Mouse (Mus musculus) heart, postnatal 0 days (tissue): ENCODE measurements around the gene Sdk2. TPM values are rescaled to one million over a fixed set of nuclear protein-coding genes. Genes with fewer than 3 reads are reported as not detected.

Experiments
- ATAC-seq: fragments of 200-750 bp; cut with Nextera tagmentation; 2 replicates; pipeline ENCODE4 v1.8.0; 2017; ENCODE audit warnings: low read depth, moderate number of reproducible peaks, moderate library complexity; ENCODE audit not compliant: insufficient read depth
- DNase-seq: peaks from one replicate; pipeline ENCODE4 v3.0.0-alpha.2; 2016; ENCODE audit warnings: low spot score
- H3K27ac ChIP-seq: fragments of 300-500 bp; sonication (generic); 2 replicates; pipeline ENCODE4 v1.5.1; 2014; ENCODE audit warnings: low read depth, mild to moderate bottlenecking
- H3K27me3 ChIP-seq: fragments of 300-500 bp; sonication (generic); 2 replicates; pipeline ENCODE4 v1.6.1; 2014; ENCODE audit warnings: low read length, mixed read lengths; ENCODE audit not compliant: control insufficient read depth, insufficient read depth
- H3K36me3 ChIP-seq: fragments of 300-500 bp; sonication (generic); replicated peaks from 2 replicates; pipeline ENCODE4 v1.6.1; 2014; ENCODE audit warnings: low read length, mixed read lengths; ENCODE audit not compliant: control insufficient read depth, insufficient read depth
- H3K4me1 ChIP-seq: fragments of 300-500 bp; sonication (generic); 2 replicates; pipeline ENCODE4 v1.6.1; 2014; ENCODE audit warnings: antibody characterized with exemption; ENCODE audit not compliant: control insufficient read depth, insufficient read depth
- H3K4me2 ChIP-seq: fragments of 300-500 bp; sonication (generic); 2 replicates; pipeline ENCODE4 v1.6.1; 2014; ENCODE audit warnings: low read depth, mild to moderate bottlenecking, low read length, moderate library complexity
- H3K4me3 ChIP-seq: fragments of 300-500 bp; sonication (generic); 2 replicates; pipeline ENCODE4 v1.5.1; 2014; ENCODE audit warnings: low read depth, low read length
- H3K9ac ChIP-seq: fragments of 300-500 bp; sonication (generic); replicated peaks from 2 replicates; pipeline ENCODE4 v1.6.1; 2014; ENCODE audit warnings: low read depth, low read length, mixed read lengths
- H3K9me3 ChIP-seq: fragments of 300-500 bp; sonication (generic); replicated peaks from 2 replicates; pipeline ENCODE4 v1.6.1; 2016; ENCODE audit warnings: low read length; ENCODE audit not compliant: control insufficient read depth
- CTCF ChIP-seq: IDR thresholded peaks from 2 replicates; pipeline ENCODE4 v1.5.1; 2016; ENCODE audit warnings: antibody characterized with exemption, control low read depth, low read depth
- EP300 ChIP-seq: IDR thresholded peaks from 2 replicates; pipeline ENCODE4 v1.6.1; 2016; ENCODE audit warnings: antibody characterized with exemption, low read depth
- WGBS: fragments of 180-500 bp; shearing (Covaris S2); extraction: QIAGEN DNeasy Blood & Tissue Kit; methylation state at CpG from one replicate; pipeline ENCODE4 v1.1.7; 2014; 5-methylcytosine and 5-hydroxymethylcytosine counted together
- polyA plus RNA-seq: library from polyadenylated mRNA; unstranded; fragments of >200 nt; fragmentation: Nextera tagmentation; extraction: Ambion mirVana; gene quantifications from 2 replicates; pipeline ENCODE4 v1.2.1, GENCODE M21; 2015
- total RNA-seq: library from RNA; depleted of rRNA; stranded (reverse); fragments of >200 nt; gene quantifications from 2 replicates; pipeline ENCODE4 v1.2.3, GENCODE M21; 2014; ENCODE audit warnings: low replicate concordance

Sdk2 gene
- total and polyA plus RNA-seq, 2 experiments from 2014 or later: 0.27 to 1.9 TPM

- Histone ChIP-seq H3K9ac (no peak overlapping the region), H3K36me3 (no peaks in the 10 kb centered on the region), H3K27ac (no peak overlapping the region), H3K4me1 (no peaks in the 10 kb centered on the region), H3K4me2 (no peak overlapping the region), H3K4me3 (no peak overlapping the region), H3K27me3 (no peaks in the 10 kb centered on the region), H3K9me3 (no peaks in the 10 kb centered on the region)
- ATAC-seq (no peak), DNase-seq (no peak)
- WGBS: 62% methylated on average over 9 of the region's 9 CpGs
- TF ChIP-seq CTCF (no peak), EP300 (no peak)
Measured at GRCm38 (mm10) chr11:113942101-113942735, 124.6 kb downstream of the Sdk2 start.

- Histone ChIP-seq H3K4me2 (no peak overlapping the region), H3K36me3 (no peaks in the 10 kb centered on the region), H3K9ac (no peak overlapping the region), H3K9me3 (no peaks in the 10 kb centered on the region), H3K4me3 (no peak overlapping the region), H3K4me1 (no peaks in the 10 kb centered on the region), H3K27me3 (no peaks in the 10 kb centered on the region), H3K27ac (no peak overlapping the region)
- 80% methylated on average over 9 of the region's 9 CpGs for WGBS
- DNase-seq (no peak), ATAC-seq (no peak)
- TF ChIP-seq CTCF: no peak
- TF ChIP-seq EP300: no peak
Measured at GRCm38 (mm10) chr11:113933678-113934077, 133.2 kb downstream of the Sdk2 start.

GRCm38 (mm10) chr11:113932909-113933308 lies 133.9 kb downstream of the Sdk2 start:
- no peaks in the 10 kb centered on the region for H3K4me1 ChIP-seq
- WGBS: 76% methylated on average over 7 of the region's 7 CpGs
- TF ChIP-seq EP300: no peak

DNA sequence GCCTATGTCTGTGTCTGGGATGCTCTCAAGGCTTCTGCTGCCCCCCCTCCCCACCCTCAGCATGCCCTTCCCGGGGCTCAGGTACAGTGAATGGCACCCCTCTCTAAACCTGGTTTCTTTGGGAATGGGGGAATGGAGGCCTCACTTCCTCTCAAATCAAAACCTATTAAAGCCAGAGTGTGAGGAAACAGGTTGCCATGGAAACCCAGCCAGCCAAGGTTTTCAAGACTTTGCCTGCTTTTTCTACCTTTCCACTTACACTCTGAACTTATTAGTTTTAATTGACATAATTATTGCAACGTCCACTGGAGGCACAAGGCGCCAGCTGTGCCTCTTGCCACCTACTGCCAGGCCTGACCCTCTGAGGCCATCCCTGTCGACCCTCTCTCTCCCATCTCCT lies 135.1 kb downstream of the Sdk2 start:
- Histone ChIP-seq H3K36me3 (no peaks in the 10 kb centered on the region), H3K4me1 (no peaks in the 10 kb centered on the region), H3K27me3 (0 out of 2 replicates have a peak, but pooled peaks cover 4% of the 10 kb centered on the region), H3K9ac (no peak overlapping the region), H3K9me3 (no peaks in the 10 kb centered on the region), H3K27ac (no peak overlapping the region), H3K4me2 (no peak overlapping the region), H3K4me3 (no peak overlapping the region)
- DNase-seq (no peak), ATAC-seq (no peak)
- WGBS: 70% methylated on average over 4 of the region's 4 CpGs
- TF ChIP-seq EP300 (no peak), CTCF (no peak)

More at GRCm38 (mm10) chr11:113932909-113933308, 133.9 kb downstream of the Sdk2 start:
- H3K27ac ChIP-seq: no peak overlapping the region
- no peak overlapping the region for H3K4me3 ChIP-seq
- no peak overlapping the region for H3K4me2 ChIP-seq
- no peak for DNase-seq
- no peaks in the 10 kb centered on the region for H3K9me3 ChIP-seq
- 0 out of 2 replicates have a peak, but pooled peaks cover 2% of the 10 kb centered on the region for H3K27me3 ChIP-seq
- no peaks in the 10 kb centered on the region for H3K36me3 ChIP-seq
- ATAC-seq: no peak
- no peak overlapping the region for H3K9ac ChIP-seq

DNA sequence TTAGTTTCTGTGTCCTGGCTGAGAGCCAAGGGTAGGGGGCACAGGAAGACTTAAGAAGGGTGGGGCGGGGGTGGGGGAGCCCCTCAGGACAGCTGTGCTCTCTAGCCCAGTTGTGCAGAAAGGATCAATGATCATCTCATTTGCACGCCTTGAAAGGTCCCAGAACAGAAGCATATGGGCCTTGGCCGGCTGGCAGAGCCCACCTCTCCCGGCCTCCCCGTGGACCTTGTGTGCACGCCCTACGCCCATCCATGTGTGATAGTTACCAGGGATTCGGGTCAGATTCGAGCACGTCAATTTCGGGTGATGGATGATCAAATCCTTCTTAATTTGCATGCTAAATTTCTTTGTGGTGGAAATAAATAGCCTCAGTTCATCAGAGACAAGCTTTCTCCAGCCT lies 136.7 kb downstream of the Sdk2 start:
- DNase-seq (no peak), ATAC-seq (no peak)
- Histone ChIP-seq H3K4me1 (no peaks in the 10 kb centered on the region), H3K9ac (no peak overlapping the region), H3K27me3 (0 out of 2 replicates have a peak, but pooled peaks cover 4% of the 10 kb centered on the region), H3K27ac (no peak overlapping the region), H3K36me3 (no peaks in the 10 kb centered on the region), H3K4me3 (no peak overlapping the region), H3K4me2 (no peak overlapping the region), H3K9me3 (no peaks in the 10 kb centered on the region)
- WGBS: 85% methylated on average over 11 of the region's 11 CpGs
- TF ChIP-seq EP300 (no peak), CTCF (no peak)

- Histone ChIP-seq H3K9me3 (no peaks in the 10 kb centered on the region), H3K36me3 (no peaks in the 10 kb centered on the region), H3K27ac (no peak overlapping the region), H3K4me3 (no peak overlapping the region), H3K4me2 (no peak overlapping the region), H3K4me1 (no peaks in the 10 kb centered on the region), H3K27me3 (0 out of 2 replicates have a peak, but pooled peaks cover 4% of the 10 kb centered on the region), H3K9ac (no peak overlapping the region)
- no peak for DNase-seq
- no peak for ATAC-seq
- WGBS: 60% methylated on average over 2 of the region's 2 CpGs
- TF ChIP-seq CTCF: no peak
- no peak for TF ChIP-seq EP300
Measured at GRCm38 (mm10) chr11:113928831-113929230, 138.0 kb downstream of the Sdk2 start.
